Mouse (Mus musculus): ENCODE results near the gene Rsph1. TPM values are rescaled to one million over a fixed set of nuclear protein-coding genes. Genes with fewer than 3 reads are reported as not detected.
A peak's percentile ranks its signal among the peaks of the same experiment; 100 is the strongest.

The Rsph1 gene
- polyA plus RNA-seq, 1 experiment from 2014 or later, result 1.8 TPM

- 21% methylated on average over 7 of the region's 7 CpGs for WGBS
- Histone ChIP-seq H3K27ac (no peak overlapping the region), H3K27me3 (ENCODE audit: insufficient read depth, poor library complexity, severe bottlenecking) (peaks cover 29% of the 10 kb centered on the region), H3K4me3 (0 out of 2 replicates have a peak overlapping the region, but pooled peaks have one; percentile 74), H3K9me3 (no peaks in the 10 kb centered on the region), H3K36me3 (no peaks in the 10 kb centered on the region), H3K4me1 (peaks cover 36% of the 10 kb centered on the region)
- no peak for DNase-seq (ENCODE audit: low spot score)
Observed at GRCm38 (mm10) chr17:31297521-31297939, 20.3 kb upstream of the Rsph1 start.

- peak; percentile 88 for DNase-seq (ENCODE audit: low spot score)
- under 1% methylated on average over 68 of the region's 68 CpGs for WGBS
- Histone ChIP-seq H3K36me3 (no peaks in the 10 kb centered on the region), H3K4me3 (peak overlapping the region; percentile 74), H3K27ac (peak overlapping the region; percentile 79), H3K27me3 (ENCODE audit: insufficient read depth, poor library complexity, severe bottlenecking) (peaks cover 29% of the 10 kb centered on the region), H3K9me3 (no peaks in the 10 kb centered on the region), H3K4me1 (peaks cover 36% of the 10 kb centered on the region)
Observed at GRCm38 (mm10) chr17:31295892-31296781, 19.0 kb upstream of the Rsph1 start.

- 19% methylated on average over 25 of the region's 25 CpGs for WGBS
- Histone ChIP-seq H3K27me3 (ENCODE audit: insufficient read depth, poor library complexity, severe bottlenecking) (peaks cover 29% of the 10 kb centered on the region), H3K4me3 (peak overlapping the region; percentile 74), H3K4me1 (peaks cover 36% of the 10 kb centered on the region), H3K36me3 (no peaks in the 10 kb centered on the region), H3K9me3 (no peaks in the 10 kb centered on the region), H3K27ac (peak overlapping the region; percentile 79; the same call in 1 of the 2 replicates)
- no peak for DNase-seq (ENCODE audit: low spot score)
Observed at GRCm38 (mm10) chr17:31295215-31295891, 18.2 kb upstream of the Rsph1 start.

GRCm38 (mm10) chr17:31294363-31295214 is 17.4 kb upstream of the Rsph1 start:
- Histone ChIP-seq H3K9me3 (no peaks in the 10 kb centered on the region), H3K27me3 (ENCODE audit: insufficient read depth, poor library complexity, severe bottlenecking) (peaks cover 29% of the 10 kb centered on the region), H3K36me3 (no peaks in the 10 kb centered on the region), H3K4me1 (peaks cover 36% of the 10 kb centered on the region), H3K27ac (0 out of 2 replicates have a peak overlapping the region, but pooled peaks have one; percentile 79), H3K4me3 (no peak overlapping the region)
- DNase-seq (ENCODE audit: low spot score), result no peak
- 76% methylated on average over 15 of the region's 15 CpGs for WGBS

GRCm38 (mm10) chr17:31290859-31291258 is 13.7 kb upstream of the Rsph1 start:
- Histone ChIP-seq H3K36me3 (no peaks in the 10 kb centered on the region), H3K27ac (no peak overlapping the region), H3K9me3 (no peaks in the 10 kb centered on the region), H3K4me3 (no peak overlapping the region), H3K27me3 (ENCODE audit: insufficient read depth, poor library complexity, severe bottlenecking) (peaks cover 12% of the 10 kb centered on the region), H3K4me1 (peaks cover 10% of the 10 kb centered on the region)
- WGBS, result 65% methylated on average over 6 of the region's 6 CpGs
- DNase-seq (ENCODE audit: low spot score), result no peak

- Histone ChIP-seq H3K4me1 (peaks cover 4% of the 10 kb centered on the region; the same call in 1 of the 2 replicates), H3K36me3 (no peaks in the 10 kb centered on the region), H3K27ac (no peak overlapping the region), H3K4me3 (no peak overlapping the region), H3K27me3 (ENCODE audit: insufficient read depth, poor library complexity, severe bottlenecking) (peaks cover 7% of the 10 kb centered on the region; the same call in 1 of the 2 replicates), H3K9me3 (no peaks in the 10 kb centered on the region)
- no peak for DNase-seq (ENCODE audit: low spot score)
Observed at GRCm38 (mm10) chr17:31290311-31290710, 13.1 kb upstream of the Rsph1 start.

GRCm38 (mm10) chr17:31288999-31289726 is 12.0 kb upstream of the Rsph1 start:
- Histone ChIP-seq H3K36me3 (no peaks in the 10 kb centered on the region), H3K27ac (no peak overlapping the region), H3K9me3 (no peaks in the 10 kb centered on the region), H3K27me3 (ENCODE audit: insufficient read depth, poor library complexity, severe bottlenecking) (no peaks in the 10 kb centered on the region; the same call in 1 of the 2 replicates), H3K4me3 (no peak overlapping the region), H3K4me1 (no peaks in the 10 kb centered on the region)
- no peak for DNase-seq (ENCODE audit: low spot score)
- 53% methylated on average over 7 of the region's 7 CpGs for WGBS

GRCm38 (mm10) chr17:31287216-31287615 is 10.0 kb upstream of the Rsph1 start:
- no peaks in the 10 kb centered on the region for H3K9me3 ChIP-seq
- H3K36me3 ChIP-seq, result no peaks in the 10 kb centered on the region
- H3K27ac ChIP-seq, result no peak overlapping the region
- no peak for DNase-seq (ENCODE audit: low spot score)
- H3K27me3 ChIP-seq (ENCODE audit: insufficient read depth, poor library complexity, severe bottlenecking), result no peaks in the 10 kb centered on the region; the same call in 1 of the 2 replicates
- no peaks in the 10 kb centered on the region for H3K4me1 ChIP-seq
- H3K4me3 ChIP-seq, result no peak overlapping the region
- 82% methylated on average over 3 of the region's 3 CpGs for WGBS

GRCm38 (mm10) chr17:31286492-31286891 is 9.3 kb upstream of the Rsph1 start, which contains the start of gene Slc37a1:
Gene Slc37a1 (plus strand): TSS chr17:31286792.
- Histone ChIP-seq H3K36me3 (no peaks in the 10 kb centered on the region), H3K4me3 (no peak within 1 kb of the TSS)

GRCm38 (mm10) chr17:31285867-31286266 is 8.7 kb upstream of the Rsph1 start:
- no peaks in the 10 kb centered on the region for H3K36me3 ChIP-seq
- H3K9me3 ChIP-seq, result no peaks in the 10 kb centered on the region
- no peaks in the 10 kb centered on the region for H3K4me1 ChIP-seq
- 84% methylated on average over 2 of the region's 2 CpGs for WGBS
- H3K27me3 ChIP-seq (ENCODE audit: insufficient read depth, poor library complexity, severe bottlenecking), result no peaks in the 10 kb centered on the region; the same call in 1 of the 2 replicates
- no peak overlapping the region for H3K4me3 ChIP-seq
- no peak overlapping the region for H3K27ac ChIP-seq
- DNase-seq (ENCODE audit: low spot score), result no peak

More at GRCm38 (mm10) chr17:31286492-31286891, 9.3 kb upstream of the Rsph1 start, which contains the start of gene Slc37a1:
- H3K27ac ChIP-seq, result no peak within 1 kb of the TSS
- no peaks in the 10 kb centered on the region; the same call in 1 of the 2 replicates for H3K27me3 ChIP-seq (ENCODE audit: insufficient read depth, poor library complexity, severe bottlenecking)
- H3K9me3 ChIP-seq, result no peaks in the 10 kb centered on the region
- H3K4me1 ChIP-seq, result no peaks in the 10 kb centered on the region
- no peak for DNase-seq (ENCODE audit: low spot score)
- WGBS, result 86% methylated on average over 1 of the region's 1 CpGs

- Histone ChIP-seq H3K27me3 (ENCODE audit: insufficient read depth, poor library complexity, severe bottlenecking) (peaks cover 3% of the 10 kb centered on the region; the same call in 1 of the 2 replicates), H3K9me3 (no peaks in the 10 kb centered on the region), H3K4me1 (0 out of 2 replicates have a peak, but pooled peaks cover 6% of the 10 kb centered on the region), H3K4me3 (no peak overlapping the region), H3K36me3 (no peaks in the 10 kb centered on the region), H3K27ac (no peak overlapping the region)
- no peak for DNase-seq (ENCODE audit: low spot score)
- WGBS, result 31% methylated on average over 7 of the region's 7 CpGs
Observed at GRCm38 (mm10) chr17:31282687-31283053, 5.5 kb upstream of the Rsph1 start.

All from heart, embryonic 10.5 days (tissue).